In the genomic region with DNA sequence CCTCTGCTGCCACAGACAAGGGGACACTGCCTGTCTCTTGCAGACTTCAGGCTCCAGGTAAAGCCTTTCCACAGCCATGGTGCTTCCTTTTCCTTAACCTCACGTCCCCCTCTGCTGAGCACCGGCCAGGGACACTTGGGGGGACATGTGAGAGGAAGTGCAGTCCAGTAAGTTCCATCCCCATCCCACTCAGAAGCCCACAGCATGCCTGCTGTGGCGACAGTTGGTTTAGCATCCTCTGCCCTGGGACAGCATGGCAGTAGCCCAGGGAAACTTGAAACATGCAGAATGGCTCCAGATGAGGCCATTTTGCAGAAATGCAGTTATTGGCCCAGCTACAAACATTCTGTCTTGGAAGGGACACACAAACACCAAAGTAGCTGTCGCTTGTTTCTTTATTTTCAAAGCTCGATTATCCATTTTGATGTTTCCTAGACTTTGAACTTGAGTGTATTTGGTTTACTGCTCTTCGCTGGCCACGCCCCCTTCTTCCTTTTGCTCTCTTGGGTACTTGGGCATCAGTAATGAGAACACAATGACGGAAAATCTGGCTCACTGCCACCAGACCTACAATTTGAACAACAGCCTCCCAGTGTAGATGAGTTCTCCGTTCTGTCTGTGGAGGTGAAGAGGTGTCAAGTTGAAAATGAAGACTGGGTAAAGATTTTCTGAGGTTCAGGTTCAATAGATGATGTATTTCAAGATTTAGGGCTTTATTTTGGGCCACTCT, we compare ENCODE assay signal across 1 mouse cellular context.
TF ChIP-seq lines count a peak whose summit lies in the region.

No protein-coding gene starts in this region.

TF ChIP-seq in CH12.LX, 34 proteins besides CTCF, POLR2A, EP300 and RAD21 (continued from another document):
- no peak for TF ChIP-seq MYC (IDR thresholded peaks at IDR 0.05; ENCODE audit: low read depth, low read length)
- TF ChIP-seq RCOR1 (conservative IDR thresholded peaks at IDR 0.05; ENCODE audit: low read depth, low read length), result no peak
- TF ChIP-seq CHD2 (IDR thresholded peaks at IDR 0.05; ENCODE audit: low read length), result no peak
- TF ChIP-seq ELF1 (IDR thresholded peaks at IDR 0.05; ENCODE audit: low read depth, low read length), result no peak
- no peak for TF ChIP-seq UBTF (IDR thresholded peaks at IDR 0.05; ENCODE audit: low read depth, low read length)
- TF ChIP-seq GABPA (IDR thresholded peaks at IDR 0.05; ENCODE audit: insufficient replicate concordance, low read depth, low read length), result no peak
- TF ChIP-seq MAFK (IDR thresholded peaks at IDR 0.05; ENCODE audit: insufficient replicate concordance, low read length), result no peak
- no peak for TF ChIP-seq NRF1 (IDR thresholded peaks at IDR 0.05; ENCODE audit: low read depth, low read length)
- TF ChIP-seq ETS1 (conservative IDR thresholded peaks at IDR 0.05; ENCODE audit: low read depth, low read length), result no peak
- no peak for TF ChIP-seq TBP (conservative IDR thresholded peaks at IDR 0.05; ENCODE audit: low read depth, low read length)
